Mouse (Mus musculus): ENCODE results near the gene Zfhx3. TPM values are rescaled to one million over a fixed set of nuclear protein-coding genes. Genes with fewer than 3 reads are reported as not detected.

Gene Zfhx3
- total and polyA plus RNA-seq, 3 experiments = 0.23 to 2.5 TPM; not detected in 1

- H3K4me3 ChIP-seq (ENCODE audit: control insufficient read depth in 1 of 2, insufficient read depth in 1 of 2, low read depth in 2 of 2, low read length in 2 of 2) = no peak overlapping the region
- TF ChIP-seq SIN3A (IDR thresholded peaks at IDR 0.05; ENCODE audit: low read length) (no peak), MAZ (IDR thresholded peaks at IDR 0.05; ENCODE audit: low read depth, low read length) (no peak), HCFC1 (IDR thresholded peaks at IDR 0.05; ENCODE audit: low read depth, low read length) (no peak), JUND (IDR thresholded peaks at IDR 0.05; ENCODE audit: low read depth, low read length) (no peak), POLR2A (IDR thresholded peaks at IDR 0.05; ENCODE audit: control insufficient read depth in 1 of 2, insufficient read depth in 1 of 2, low read depth in 1 of 2, low read length in 2 of 2, poor library complexity in 1 of 2) (no peak), MEF2A (IDR thresholded peaks at IDR 0.05; ENCODE audit: extremely low read depth, insufficient replicate concordance, low read depth, low read length, poor library complexity, severe bottlenecking) (no peak), MXI1 (IDR thresholded peaks at IDR 0.05; ENCODE audit: low read depth, low read length) (no peak), ZNF384 (IDR thresholded peaks at IDR 0.05; ENCODE audit: low read depth, low read length) (no peak), BHLHE40 (IDR thresholded peaks at IDR 0.05; ENCODE audit: borderline replicate concordance, low read depth, low read length) (no peak), ZC3H11A (IDR thresholded peaks at IDR 0.05; ENCODE audit: low read depth, low read length) (no peak), TAL1 (IDR thresholded peaks at IDR 0.05; ENCODE audit: low read length) (no peak), ZMIZ1 (IDR thresholded peaks at IDR 0.05; ENCODE audit: low read depth, low read length) (no peak), CHD2 (IDR thresholded peaks at IDR 0.05; ENCODE audit: low read length) (no peak), MAX (IDR thresholded peaks at IDR 0.05; ENCODE audit: low read length) (no peak), MYC (IDR thresholded peaks at IDR 0.05; ENCODE audit: low read depth, low read length) (no peak), ELF1 (IDR thresholded peaks at IDR 0.05; ENCODE audit: low read depth, low read length) (no peak), KAT2A (conservative IDR thresholded peaks at IDR 0.05; ENCODE audit: low read depth, low read length) (no peak)
- H3K9ac ChIP-seq (ENCODE audit: control insufficient read depth, low read depth, low read length, poor library complexity, severe bottlenecking) = no peak overlapping the region
- no peak for DNase-seq (ENCODE audit: low read depth, low spot score)
- H3K79me2 ChIP-seq (ENCODE audit: control insufficient read depth, insufficient read depth, low read length, poor library complexity) = no peaks in the 10 kb centered on the region
- H3K27ac ChIP-seq (ENCODE audit: control insufficient read depth, low read depth, low read length) = no peak overlapping the region
- H3K4me1 ChIP-seq (ENCODE audit: control insufficient read depth in 1 of 2, insufficient read depth in 2 of 2, low read length in 2 of 2) = no peaks in the 10 kb centered on the region
- no peaks in the 10 kb centered on the region for H3K9me3 ChIP-seq (replicated peaks; ENCODE audit: insufficient read depth, low read length)
- H3K27me3 ChIP-seq (ENCODE audit: control insufficient read depth in 1 of 2, insufficient read depth in 2 of 2, low read length in 2 of 2) = no peaks in the 10 kb centered on the region
- no peaks in the 10 kb centered on the region for H3K36me3 ChIP-seq (ENCODE audit: control insufficient read depth in 1 of 2, insufficient read depth in 2 of 2, low read length in 2 of 2)
Observed at GRCm38 (mm10) chr8:108245575-108245974, 303.1 kb downstream of the Zfhx3 start.

GRCm38 (mm10) chr8:108246035-108246933, 303.8 kb downstream of the Zfhx3 start:
- H3K9me3 ChIP-seq (replicated peaks; ENCODE audit: insufficient read depth, low read length) = no peaks in the 10 kb centered on the region
- H3K27me3 ChIP-seq (ENCODE audit: control insufficient read depth in 1 of 2, insufficient read depth in 2 of 2, low read length in 2 of 2) = no peaks in the 10 kb centered on the region
- H3K4me3 ChIP-seq (ENCODE audit: control insufficient read depth in 1 of 2, insufficient read depth in 1 of 2, low read depth in 2 of 2, low read length in 2 of 2) = no peak overlapping the region
- TF ChIP-seq CTCF (IDR thresholded peaks at IDR 0.05 in 2 of 3, conservative IDR thresholded peaks at IDR 0.05 in 1 of 3; ENCODE audit: control insufficient read depth in 1 of 3, insufficient read depth in 1 of 3, low read depth in 2 of 3, low read length in 3 of 3, poor library complexity in 1 of 3, severe bottlenecking in 1 of 3) = no peak
- TF ChIP-seq JUND (IDR thresholded peaks at IDR 0.05; ENCODE audit: low read depth, low read length) = no peak
- no peak for TF ChIP-seq MEF2A (IDR thresholded peaks at IDR 0.05; ENCODE audit: extremely low read depth, insufficient replicate concordance, low read depth, low read length, poor library complexity, severe bottlenecking)
- no peaks in the 10 kb centered on the region for H3K36me3 ChIP-seq (ENCODE audit: control insufficient read depth in 1 of 2, insufficient read depth in 2 of 2, low read length in 2 of 2)
- H3K79me2 ChIP-seq (ENCODE audit: control insufficient read depth, insufficient read depth, low read length, poor library complexity) = no peaks in the 10 kb centered on the region
- no peak for DNase-seq (ENCODE audit: low read depth, low spot score)
- H3K9ac ChIP-seq (ENCODE audit: control insufficient read depth, low read depth, low read length, poor library complexity, severe bottlenecking) = no peak overlapping the region
- H3K27ac ChIP-seq (ENCODE audit: control insufficient read depth, low read depth, low read length) = no peak overlapping the region
- no peaks in the 10 kb centered on the region for H3K4me1 ChIP-seq (ENCODE audit: control insufficient read depth in 1 of 2, insufficient read depth in 2 of 2, low read length in 2 of 2)

Data from MEL (cell line).